Mouse (Mus musculus) gastrocnemius, postnatal 4 days (tissue): Measurements from ENCODE around the gene Gkap1. TPM values are rescaled to one million over a fixed set of nuclear protein-coding genes. Genes with fewer than 3 reads are reported as not detected.

Source experiments
- DNase-seq, 2 experiments: peaks; one replicate each; pipeline ENCODE4 v3.0.0; 2021 to 2022; ENCODE audit warnings: low spot score in 2 of 2, mixed read lengths in 2 of 2
- total RNA-seq, 2 experiments: library from RNA; stranded (reverse); gene quantifications; 2 replicates each; pipeline ENCODE4 v1.2.3; 2021

Gkap1 gene
- total RNA-seq, 2 experiments from 2014 or later = 35.1 to 40.8 TPM

DNA sequence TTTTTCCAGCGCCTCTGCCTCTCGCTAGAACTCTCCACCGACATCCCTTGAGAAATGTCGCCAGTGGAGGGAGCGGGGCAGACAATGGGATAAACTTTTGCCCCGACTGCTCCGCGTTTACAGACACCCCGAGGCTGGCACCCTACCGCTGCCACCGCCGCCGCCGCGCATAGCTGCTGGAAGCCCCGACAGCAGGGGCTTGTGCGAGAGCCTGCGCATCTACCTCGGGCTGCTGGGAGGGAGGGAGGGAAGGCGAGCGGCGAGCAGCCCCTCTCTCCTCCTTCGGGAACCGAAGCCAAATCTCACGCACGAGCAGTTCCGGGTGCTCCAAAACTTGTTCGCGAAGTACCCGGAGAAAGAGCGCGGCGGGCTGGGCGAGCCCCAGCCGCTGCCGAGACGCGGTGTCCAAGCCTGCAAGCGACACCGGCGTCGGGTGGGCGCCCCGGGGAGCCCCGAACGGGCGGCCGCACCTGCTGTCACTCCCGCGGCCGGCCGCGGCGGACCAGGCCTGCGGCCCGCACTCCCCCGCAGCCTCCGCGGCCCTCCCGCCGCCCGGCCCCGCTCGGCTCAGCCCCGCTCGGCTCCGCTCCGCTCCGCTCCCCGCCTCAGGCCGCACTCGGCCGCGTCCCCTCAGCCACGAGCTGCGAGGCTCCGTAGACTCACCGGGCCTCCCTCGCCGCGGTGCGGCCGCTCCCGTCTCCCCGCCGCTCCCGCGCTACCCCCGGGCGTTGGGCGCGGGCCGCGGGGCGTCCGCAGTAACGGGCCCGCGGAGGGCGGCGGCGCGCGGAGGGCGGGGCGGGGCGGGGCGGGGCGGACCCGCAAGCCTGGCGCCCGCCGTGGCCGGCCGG lies 1.9 kb downstream of the Gkap1 start:
- peak; percentile 37 to 57 for DNase-seq

DNA sequence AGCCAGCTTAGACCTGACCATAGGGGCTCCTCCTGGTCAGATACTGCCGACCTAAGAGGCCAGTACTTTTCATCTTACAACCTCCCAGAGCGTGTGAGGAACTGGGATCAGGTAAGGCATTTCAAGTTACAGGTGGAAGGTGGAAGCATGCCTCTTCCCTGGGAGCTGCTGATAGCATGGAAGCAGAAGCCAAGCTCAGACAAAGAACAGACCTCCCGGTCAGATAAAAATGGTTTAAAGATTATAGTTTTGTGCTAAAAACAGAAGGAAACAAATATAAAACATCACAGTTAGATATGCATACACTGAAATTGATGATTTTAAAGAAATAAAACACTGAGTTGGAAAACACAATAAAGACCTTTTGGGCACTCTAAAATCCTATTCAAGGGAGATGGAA lies 8.6 kb downstream of the Gkap1 start:
- no peak for DNase-seq

DNA sequence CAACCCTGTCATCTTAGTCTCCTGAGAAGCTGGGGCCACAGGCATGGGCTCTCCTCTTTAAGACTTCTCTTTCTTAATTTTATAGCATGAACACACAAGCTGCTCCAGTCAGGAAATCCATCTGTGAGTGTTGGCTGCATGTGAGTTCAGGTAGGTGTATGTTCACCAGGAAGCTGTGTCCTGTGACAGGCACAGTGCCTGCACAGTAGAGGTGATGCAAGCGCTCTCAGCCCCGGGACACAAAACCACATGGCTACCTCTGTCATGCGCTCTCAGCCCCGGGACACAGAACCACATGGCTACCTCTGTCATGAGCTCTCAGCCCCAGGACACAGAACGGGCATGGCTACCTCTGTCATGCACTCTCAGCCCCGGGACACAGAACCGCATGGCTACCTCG lies 12.0 kb downstream of the Gkap1 start:
- DNase-seq = no peak

DNA sequence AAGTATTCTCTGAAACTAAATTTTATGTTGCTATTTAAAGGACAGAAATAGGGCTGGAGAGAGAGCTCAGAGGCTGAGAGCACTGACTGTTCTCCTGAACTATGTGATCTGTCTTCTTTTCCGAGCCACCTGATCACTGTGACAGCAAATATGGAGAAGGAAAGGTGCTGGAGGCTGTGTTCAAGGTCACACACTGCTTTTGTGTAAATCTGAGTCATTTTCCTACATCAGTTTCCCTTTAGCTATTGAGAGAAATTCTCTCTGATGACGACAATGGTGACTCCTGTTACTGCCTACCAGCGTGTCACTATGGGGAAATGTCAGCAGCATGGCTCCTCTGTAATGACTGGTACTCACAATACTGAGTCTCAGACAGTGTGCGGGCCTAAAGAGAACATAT lies 13.8 kb downstream of the Gkap1 start:
- no peak for DNase-seq

DNA sequence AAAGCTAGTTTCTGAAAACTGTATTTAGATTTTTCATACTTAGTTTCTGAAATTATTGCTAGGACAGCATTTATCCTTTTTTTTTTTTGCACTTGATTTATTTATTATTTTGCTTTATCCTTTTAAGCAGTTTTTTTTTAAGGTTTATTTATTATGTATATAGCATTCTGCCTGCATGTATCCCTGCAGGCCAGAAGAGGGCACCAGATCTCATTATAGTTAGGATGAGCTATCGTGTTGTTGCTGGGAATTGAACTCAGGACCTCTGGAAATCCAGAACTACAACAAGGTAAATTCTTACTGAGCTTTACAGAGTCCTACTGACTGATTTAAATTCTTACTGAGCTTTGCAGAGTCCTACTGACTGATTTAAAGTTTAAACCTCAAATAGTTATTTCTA lies 22.2 kb downstream of the Gkap1 start:
- DNase-seq = no peak

DNA sequence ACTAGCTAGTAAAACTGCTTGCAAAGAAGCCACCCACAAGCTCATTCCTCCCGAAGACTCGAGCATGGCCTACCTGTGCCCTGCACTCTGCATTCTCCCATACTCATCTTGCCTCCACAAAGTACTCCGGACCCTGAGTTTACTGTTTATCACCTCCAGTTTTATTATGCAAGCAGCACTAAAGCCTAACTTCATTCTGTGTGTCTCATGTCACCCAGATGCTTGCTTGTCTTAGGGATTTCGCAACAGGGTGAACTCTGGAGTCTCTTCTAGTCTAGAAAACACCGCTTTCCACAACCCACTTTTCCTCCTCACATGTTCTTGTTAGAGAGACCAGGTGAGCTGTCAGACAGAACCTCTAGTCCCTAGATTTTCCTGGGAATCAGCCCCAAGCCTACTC lies 26.5 kb downstream of the Gkap1 start:
- no peak for DNase-seq

DNA sequence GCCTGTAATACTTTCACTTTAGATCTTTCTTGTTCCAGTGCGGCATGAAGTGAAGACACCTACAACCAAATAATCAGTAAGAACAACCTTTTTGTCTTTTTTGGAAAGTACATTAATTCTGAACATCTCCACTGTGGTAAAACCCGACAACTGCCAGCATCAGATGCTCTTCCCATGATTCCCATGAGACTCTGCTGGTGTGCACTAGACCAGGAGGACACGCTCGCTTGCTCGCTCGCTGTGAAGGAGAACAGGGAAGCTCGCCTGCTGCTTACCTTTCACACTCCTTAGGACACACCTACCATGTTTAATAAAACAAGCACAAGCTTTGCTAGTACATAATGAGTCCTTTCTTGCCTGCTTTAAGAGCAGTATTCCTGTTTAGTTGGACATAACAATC lies 39.0 kb downstream of the Gkap1 start:
- no peak for DNase-seq

DNA sequence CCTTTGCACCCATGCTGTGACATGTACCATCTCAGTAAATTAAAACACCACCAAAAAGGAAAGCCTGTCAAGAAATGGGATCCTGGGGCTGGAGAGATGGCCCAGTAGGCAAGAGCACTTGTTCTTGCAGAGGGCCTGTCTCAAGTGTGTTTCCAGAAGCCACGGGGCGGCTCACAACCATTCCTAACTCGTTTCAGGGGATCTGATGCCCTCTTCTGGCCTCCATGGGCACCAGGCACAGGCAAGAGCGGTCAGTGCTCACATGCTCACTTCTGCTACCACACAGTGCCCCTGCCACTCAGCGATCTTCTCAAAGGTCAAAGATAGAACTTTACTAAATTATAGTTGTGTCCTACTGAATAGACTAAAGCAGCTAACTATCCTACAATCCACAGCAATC lies 42.9 kb downstream of the Gkap1 start:
- DNase-seq = peak in 1 of 2 experiments; percentile 21

DNA sequence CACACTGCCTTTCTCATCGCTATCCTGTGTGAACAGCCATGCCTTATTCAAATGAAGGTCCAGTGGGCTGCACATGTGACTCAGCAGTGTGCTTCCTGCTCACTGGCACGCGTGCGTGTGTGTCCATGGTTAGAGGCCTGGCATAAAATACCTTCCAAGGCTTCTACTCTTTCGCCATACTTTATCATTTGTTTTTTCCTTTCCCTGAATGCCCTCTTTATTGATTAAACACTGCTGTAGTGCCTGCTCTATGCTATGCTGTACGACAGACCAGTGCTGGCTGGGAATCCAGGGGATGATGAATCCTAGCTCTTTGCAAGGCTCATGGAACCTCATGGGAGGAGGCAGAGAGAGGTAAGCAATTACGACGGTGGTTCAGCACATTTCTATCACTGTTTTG lies 43.4 kb downstream of the Gkap1 start:
- DNase-seq = no peak

DNA sequence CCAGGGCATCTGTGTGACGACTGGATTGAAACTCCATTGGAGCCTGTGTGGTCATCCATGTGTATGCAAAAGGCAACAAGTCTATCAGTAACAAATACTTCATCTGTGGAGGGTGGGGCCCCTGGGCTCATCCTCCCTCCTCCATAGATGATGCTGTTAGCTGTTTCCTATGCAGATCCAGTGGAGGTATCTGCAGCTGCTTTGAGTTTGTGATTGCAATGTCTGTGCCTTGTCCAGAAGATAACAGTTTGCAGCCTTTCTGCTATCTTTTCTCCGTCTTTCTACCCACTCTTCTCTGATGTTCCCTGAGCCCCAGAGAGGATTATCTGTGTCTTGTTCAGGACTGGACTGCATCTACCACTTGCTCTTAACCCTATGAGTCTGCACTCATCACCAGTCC lies 46.9 kb downstream of the Gkap1 start:
- no peak for DNase-seq

DNA sequence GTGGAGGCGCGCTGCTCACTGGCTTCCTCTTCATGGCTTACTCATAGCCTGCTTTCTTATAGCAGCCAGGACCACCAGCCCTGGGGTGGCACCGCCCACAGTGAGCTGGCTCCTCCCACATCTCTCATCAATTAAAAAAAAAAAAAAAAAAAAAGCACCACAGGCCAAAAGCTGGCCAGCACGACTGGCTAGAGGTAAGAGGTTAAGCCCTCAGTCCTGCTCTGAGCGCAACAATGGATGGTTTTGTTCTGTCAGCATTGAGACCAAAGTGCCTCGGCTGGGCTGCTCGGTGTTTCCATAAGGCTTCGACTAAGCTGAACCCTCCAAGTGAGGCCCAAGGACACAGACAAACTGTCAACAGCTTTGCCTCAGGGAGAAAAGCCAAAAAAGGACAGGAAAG lies 49.8 kb downstream of the Gkap1 start:
- DNase-seq = no peak

DNA sequence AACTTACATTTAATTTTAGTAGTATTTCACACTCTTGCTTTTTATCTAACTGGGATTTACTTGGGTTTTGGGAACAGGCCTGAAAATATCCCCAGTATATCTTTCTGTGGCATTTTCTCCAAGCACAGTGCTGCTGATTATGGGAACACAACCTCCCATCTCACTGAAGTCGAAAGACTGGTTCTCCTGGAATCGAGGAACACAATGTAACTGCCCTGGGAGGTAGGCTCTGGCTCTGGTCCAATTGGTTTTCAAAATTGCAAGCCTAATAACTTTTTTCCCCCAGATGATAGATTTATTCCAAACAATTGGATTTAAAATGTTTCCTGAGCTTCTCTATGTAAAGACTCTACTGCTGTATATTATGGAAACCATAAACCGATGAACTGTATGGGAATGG lies 55.3 kb downstream of the Gkap1 start:
- DNase-seq = no peak

DNA sequence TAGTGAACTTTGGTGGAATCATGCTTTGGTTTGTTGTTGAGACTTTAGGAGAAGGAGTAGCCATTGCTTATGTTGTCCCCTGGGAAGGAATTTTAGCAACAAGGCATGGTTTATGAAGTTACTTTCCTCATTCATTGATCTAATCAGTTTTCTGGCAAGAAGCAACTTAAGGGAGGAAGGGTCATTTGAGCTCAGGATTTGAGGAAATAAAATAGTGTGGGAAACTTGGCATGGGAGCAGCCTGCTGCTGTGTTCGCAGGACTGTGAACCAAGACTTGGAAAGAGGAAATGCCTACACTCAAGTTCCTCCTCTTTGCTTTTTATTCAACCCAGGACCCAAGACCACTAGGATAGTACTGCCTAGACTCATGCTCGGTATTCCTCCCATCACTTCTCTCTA lies 58.0 kb downstream of the Gkap1 start:
- no peak for DNase-seq

DNA sequence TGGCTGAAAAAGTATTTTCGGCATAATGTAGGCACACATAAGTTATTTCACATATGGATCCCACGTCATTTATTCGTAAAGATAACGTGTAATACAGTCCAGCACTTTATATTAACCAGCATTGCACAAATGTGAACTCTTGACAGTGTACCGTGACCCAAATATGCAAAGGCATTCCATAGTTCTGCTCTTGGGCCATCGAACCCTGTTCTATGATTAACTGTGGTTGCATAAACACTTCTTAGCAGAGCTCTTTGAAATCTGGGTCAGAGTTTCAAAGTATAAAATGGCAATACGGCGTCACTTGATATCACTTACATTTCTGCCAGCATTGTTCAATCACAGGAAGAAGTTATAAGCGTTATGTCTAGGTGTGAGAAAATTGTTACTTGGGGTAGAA lies 59.1 kb downstream of the Gkap1 start:
- DNase-seq = no peak

DNA sequence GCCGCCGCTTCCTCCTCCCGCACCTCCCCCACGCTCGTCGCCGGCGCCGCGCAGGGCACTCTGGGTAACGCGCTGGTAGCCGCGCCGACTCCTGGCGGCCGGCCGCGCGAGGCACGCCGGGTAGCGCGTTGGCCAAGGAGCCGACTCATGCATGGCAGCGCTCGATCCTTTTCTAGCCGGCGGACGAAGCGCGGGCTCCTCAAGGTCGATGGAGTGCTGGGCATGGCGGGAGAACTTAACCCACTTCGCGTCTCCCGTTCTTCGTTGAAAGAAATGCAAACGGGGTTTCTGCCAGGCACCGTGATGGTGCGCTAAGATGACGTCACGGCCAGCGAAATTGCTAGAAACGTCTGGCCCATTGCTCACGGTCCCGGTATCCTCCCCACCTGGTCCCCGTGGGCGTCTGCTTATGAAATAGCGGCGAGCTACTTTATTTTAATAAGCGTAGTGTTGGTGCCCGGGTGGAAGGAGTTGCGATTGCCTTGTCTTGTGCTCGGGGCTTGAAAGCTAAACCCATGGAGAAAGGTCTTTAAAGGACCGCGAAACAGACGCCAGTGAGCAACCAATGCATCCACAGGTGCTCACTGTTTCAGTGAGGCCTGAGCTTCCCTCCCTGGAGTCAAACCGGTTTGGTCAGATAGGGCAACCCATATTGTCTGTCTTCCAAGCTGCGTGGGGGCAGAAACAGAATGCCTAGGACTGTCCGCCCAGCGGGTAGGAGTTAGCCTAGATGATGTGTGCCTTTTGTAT lies 59.7 kb downstream of the Gkap1 start, which contains the start of gene Ubqln1:
TSS of gene Ubqln1 (minus strand) at position 62 of the 750 bp plus-strand sequence.
- DNase-seq = peak; percentile 79 to 88

DNA sequence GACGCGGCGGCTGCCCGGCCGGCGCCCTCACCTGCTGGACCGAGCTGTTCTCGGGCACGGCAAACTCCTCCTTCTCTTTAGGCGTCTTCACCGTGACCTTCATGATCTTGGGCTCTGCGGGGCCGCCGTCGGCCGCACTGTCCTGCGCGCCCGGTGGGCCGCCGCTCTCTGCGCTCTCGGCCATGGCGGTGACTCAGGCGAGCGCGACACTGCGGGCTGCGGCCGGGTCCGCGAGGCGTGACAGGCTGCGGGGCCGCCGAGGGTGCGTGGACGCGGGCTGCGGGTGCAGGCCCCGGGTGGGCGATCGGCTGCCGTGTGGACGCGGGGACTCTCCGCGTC lies 60.3 kb downstream of the Gkap1 start:
- DNase-seq = no peak

DNA sequence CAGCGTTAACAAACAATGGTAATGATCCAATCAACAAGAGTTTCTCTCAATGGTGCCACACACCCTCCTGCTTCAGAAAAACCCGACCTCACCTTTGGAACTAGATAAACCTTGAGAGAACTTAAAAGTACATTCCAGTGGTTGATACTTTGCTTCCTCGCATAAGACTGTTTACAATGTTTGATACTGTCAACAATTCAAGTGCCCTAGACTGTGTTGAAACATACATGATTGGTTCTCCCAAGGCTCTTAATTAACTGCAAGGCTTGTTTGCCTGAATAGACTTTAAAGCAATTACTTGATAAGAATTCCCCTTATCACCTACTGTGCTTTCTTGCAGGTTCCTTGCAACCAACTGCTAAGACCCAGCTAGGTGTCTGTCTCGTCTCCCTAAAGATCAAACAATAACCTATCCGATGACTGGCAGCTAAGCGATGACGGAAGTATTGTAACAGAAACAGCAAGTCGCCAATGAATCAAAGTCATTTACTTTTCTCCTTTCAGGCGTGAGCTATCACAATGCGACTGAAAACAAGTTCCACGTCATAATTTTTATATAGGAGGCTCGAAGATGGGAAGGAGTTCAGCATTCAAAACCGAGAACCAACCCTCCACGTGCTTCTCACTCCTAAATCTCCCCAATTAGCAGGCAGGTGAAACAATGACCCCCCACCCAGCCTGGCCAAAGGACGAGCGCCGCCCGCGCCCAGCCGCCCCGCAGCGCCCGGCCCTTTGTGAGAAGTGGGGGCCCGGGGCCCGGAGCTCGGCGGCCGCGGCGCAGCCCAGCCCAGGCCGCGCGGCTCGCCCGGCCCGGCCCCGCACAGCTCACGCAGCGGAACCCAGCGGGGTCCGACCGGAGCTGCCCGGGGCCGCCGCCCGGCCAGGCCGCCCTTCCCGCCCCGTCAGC lies 60.9 kb downstream of the Gkap1 start:
- peak in 1 of 2 experiments; percentile 12 for DNase-seq

DNA sequence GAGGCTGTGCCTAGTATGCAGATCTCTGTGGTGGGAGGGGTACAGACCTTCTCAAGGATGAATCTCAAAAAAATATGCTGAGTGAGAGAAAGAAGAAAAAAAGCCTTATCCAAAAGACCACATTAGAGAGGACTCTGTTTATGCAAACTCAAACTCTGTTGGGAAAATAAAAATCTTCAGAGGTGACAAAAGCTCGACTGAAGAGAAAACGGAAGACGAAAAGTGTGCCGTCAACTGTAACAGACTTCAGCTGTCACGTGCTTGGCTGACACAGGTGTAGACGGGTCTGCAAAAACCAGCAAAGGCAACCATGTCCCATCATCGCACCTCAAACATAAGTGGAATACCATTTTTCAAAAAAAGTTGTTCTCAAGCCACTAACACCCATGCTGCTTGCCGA lies 61.7 kb downstream of the Gkap1 start:
- DNase-seq = no peak

DNA sequence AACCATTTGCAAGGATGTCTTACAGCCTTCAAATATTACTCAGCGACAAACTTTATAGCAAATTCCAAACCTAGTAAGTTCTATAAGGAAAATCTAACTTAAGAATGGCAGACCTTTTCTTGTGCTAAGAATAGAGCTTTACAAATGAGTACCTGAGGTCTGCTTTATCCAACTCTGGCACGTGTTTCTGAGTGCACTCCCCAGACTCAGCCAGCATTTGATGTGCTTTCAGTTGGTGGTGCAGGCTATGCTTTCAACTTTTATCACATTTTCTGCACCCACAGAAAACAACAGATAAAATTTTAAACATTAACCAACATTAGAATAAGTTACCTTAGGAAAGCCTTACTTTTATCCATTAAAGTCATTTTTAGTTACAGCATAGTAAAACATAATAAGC lies 63.0 kb downstream of the Gkap1 start:
- no peak for DNase-seq

DNA sequence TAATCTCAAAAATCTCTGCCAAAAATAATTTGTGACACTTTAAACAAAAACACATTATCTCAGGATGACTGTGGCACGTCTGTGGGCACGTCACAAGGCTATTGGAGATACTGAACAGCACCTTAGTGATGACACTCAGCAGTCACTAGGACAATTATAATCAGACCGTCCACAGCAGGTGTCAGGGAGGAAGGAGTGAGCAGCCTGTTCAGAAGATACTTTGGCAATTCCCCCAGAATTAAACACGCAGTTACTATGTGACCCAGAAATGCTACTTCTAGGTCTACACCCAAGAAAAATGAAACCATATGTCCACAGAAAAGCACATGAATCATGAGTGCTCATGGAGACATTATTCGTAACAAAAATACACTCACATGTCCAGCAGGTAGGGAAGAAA lies 65.1 kb downstream of the Gkap1 start:
- DNase-seq = no peak

DNA sequence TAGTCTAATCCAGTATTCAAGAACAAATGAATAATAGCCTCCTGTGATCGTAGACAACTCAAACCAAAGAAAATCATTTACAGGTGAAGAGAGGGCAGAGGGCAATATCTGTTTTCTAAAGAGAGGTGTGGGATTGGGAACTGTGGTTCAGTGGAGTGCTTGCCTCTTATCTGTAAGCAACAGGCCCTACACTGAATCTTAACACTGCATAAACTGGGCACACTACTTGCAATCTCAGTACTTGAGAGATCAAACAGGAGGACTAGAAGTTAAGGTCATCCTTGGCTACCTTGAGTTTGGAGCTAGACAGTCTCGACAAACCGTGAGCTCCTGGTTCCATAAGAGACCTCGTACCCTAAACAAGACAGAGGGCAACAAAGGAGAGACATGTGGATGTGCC lies 69.4 kb downstream of the Gkap1 start:
- DNase-seq = no peak

DNA sequence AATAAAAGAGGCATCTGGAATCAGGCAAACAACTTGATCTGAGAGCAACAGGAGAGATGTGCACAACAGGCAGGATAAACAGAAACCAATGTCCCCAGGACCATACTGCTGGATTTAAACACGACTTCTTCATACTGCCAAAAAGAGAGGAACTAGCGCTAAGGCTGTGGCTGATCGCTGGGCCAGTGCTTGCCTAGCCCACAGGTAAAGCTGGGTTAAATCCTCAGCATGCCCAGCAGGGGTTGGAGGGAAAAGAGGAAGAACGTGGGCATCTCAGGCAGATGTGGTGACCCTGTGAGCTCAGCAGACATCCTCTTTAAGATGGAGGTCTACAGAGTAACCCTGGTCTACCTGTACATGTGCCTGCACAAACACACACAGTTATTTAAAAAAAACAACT lies 70.5 kb downstream of the Gkap1 start:
- DNase-seq = no peak
